Mouse (Mus musculus): ENCODE data around the gene Il27ra. TPM values are rescaled to one million over a fixed set of nuclear protein-coding genes. Genes with fewer than 3 reads are reported as not detected.
A peak's percentile ranks its signal among the peaks of the same experiment; 100 is the strongest.

The Il27ra gene
- total and polyA plus RNA-seq, 2 experiments from 2014 or later, result 2.6 to 3.9 TPM

DNA sequence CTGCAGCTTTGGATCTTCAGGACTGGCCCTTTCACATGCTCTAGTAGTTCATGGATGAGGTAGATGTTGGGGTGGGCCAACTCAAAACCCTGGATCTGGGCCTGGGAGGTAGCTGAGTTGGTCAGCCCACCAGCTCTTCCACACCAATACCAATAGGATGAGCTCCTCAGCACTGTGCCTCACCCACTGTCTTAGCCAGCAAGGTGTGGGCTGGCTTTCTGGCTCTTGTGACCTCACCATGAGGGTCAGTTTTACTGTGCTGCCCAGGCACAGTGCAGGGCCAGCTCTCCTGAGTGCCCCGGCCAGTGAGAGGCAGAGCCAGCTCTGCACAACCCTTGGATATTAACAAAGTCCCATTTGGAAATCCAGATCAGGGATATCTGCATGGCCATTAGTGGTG is 15.4 kb upstream of the Il27ra start:
- H3K9ac ChIP-seq (replicated peaks; ENCODE audit: low read depth, low read length), result no peak overlapping the region
- H3K36me3 ChIP-seq (replicated peaks; ENCODE audit: control insufficient read depth, insufficient read depth, low read length), result no peaks in the 10 kb centered on the region
- ATAC-seq (ENCODE audit: insufficient read depth, low read depth) (no peak), DNase-seq (ENCODE audit: low spot score) (no peak)
- no peaks in the 10 kb centered on the region for H3K9me3 ChIP-seq (replicated peaks; ENCODE audit: control insufficient read depth, low read length)
- no peak overlapping the region for H3K27ac ChIP-seq (ENCODE audit: low read depth)
- no peak overlapping the region for H3K4me2 ChIP-seq (ENCODE audit: low read depth, low read length)
- H3K27me3 ChIP-seq (ENCODE audit: control insufficient read depth, insufficient read depth, low read length), result no peaks in the 10 kb centered on the region
- TF ChIP-seq CTCF (IDR thresholded peaks at IDR 0.05; ENCODE audit: low read depth) (no peak), EP300 (IDR thresholded peaks at IDR 0.05; ENCODE audit: low read depth) (no peak)
- 81% methylated on average over 1 of the region's 1 CpGs for WGBS
- H3K4me3 ChIP-seq (ENCODE audit: low read depth, low read length), result no peak overlapping the region
- no peaks in the 10 kb centered on the region for H3K4me1 ChIP-seq (ENCODE audit: control insufficient read depth, insufficient read depth)

DNA sequence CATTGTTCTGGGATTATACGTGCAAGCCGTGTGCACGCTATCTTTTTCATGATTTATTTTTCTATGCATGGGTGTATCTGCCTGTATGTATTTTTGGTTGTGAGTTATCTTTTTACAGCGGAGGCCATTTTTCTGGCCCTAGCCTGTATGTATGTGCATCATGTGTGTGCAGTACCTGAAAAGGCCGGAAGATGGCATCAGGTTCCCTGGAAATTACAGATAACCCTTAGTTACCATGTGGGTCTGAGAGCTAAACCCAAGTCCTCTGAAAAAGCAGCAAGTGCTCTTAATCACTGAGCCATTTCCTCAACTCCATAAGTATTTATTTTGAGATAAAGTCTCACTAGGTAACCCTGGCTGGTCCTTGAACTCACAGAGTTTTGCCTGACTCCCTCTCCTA is 10.8 kb upstream of the Il27ra start:
- H3K27ac ChIP-seq (ENCODE audit: low read depth), result no peak overlapping the region
- no peaks in the 10 kb centered on the region for H3K36me3 ChIP-seq (replicated peaks; ENCODE audit: control insufficient read depth, insufficient read depth, low read length)
- 85% methylated on average over 5 of the region's 5 CpGs for WGBS
- no peak overlapping the region for H3K9ac ChIP-seq (replicated peaks; ENCODE audit: low read depth, low read length)
- DNase-seq (ENCODE audit: low spot score) (no peak), ATAC-seq (ENCODE audit: insufficient read depth, low read depth) (no peak)
- H3K9me3 ChIP-seq (replicated peaks; ENCODE audit: control insufficient read depth, low read length), result no peaks in the 10 kb centered on the region
- H3K4me3 ChIP-seq (ENCODE audit: low read depth, low read length), result no peak overlapping the region
- no peak for TF ChIP-seq CTCF (IDR thresholded peaks at IDR 0.05; ENCODE audit: low read depth)
- TF ChIP-seq EP300 (IDR thresholded peaks at IDR 0.05; ENCODE audit: low read depth), result no peak
- H3K4me2 ChIP-seq (ENCODE audit: low read depth, low read length), result no peak overlapping the region
- no peaks in the 10 kb centered on the region; the same call in 1 of the 2 replicates for H3K4me1 ChIP-seq (ENCODE audit: control insufficient read depth, insufficient read depth)
- H3K27me3 ChIP-seq (ENCODE audit: control insufficient read depth, insufficient read depth, low read length), result no peaks in the 10 kb centered on the region

DNA sequence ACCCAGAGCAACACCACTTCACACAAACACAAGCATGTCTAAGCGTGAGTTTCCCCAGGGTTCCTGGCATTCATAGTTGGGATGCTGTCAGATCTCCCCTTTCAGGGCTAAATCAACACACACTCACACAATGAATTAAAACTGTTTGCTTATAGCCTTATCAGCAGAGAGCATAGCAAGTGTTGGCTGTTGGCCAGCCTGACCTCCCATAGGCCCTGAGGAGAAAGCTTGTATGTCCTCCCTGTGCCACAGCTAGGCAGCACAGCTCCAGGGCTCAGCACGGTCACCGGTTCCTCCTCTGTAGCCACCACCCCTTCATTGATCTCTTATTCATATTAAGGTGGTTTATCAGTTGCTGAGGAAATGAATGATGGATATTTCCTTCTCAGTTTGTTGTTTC is 10.4 kb upstream of the Il27ra start:
- Histone ChIP-seq H3K9me3 (replicated peaks; ENCODE audit: control insufficient read depth, low read length) (no peaks in the 10 kb centered on the region), H3K9ac (replicated peaks; ENCODE audit: low read depth, low read length) (no peak overlapping the region), H3K4me1 (ENCODE audit: control insufficient read depth, insufficient read depth) (no peaks in the 10 kb centered on the region; the same call in 1 of the 2 replicates), H3K4me3 (ENCODE audit: low read depth, low read length) (no peak overlapping the region), H3K36me3 (replicated peaks; ENCODE audit: control insufficient read depth, insufficient read depth, low read length) (no peaks in the 10 kb centered on the region), H3K4me2 (ENCODE audit: low read depth, low read length) (no peak overlapping the region), H3K27ac (ENCODE audit: low read depth) (no peak overlapping the region), H3K27me3 (ENCODE audit: control insufficient read depth, insufficient read depth, low read length) (no peaks in the 10 kb centered on the region)
- ATAC-seq (ENCODE audit: insufficient read depth, low read depth) (peak; percentile 55), DNase-seq (ENCODE audit: low spot score) (peak; percentile 67)
- TF ChIP-seq CTCF (IDR thresholded peaks at IDR 0.05; ENCODE audit: low read depth) (no peak), EP300 (IDR thresholded peaks at IDR 0.05; ENCODE audit: low read depth) (no peak)
- WGBS, result 17% methylated on average over 3 of the region's 3 CpGs

DNA sequence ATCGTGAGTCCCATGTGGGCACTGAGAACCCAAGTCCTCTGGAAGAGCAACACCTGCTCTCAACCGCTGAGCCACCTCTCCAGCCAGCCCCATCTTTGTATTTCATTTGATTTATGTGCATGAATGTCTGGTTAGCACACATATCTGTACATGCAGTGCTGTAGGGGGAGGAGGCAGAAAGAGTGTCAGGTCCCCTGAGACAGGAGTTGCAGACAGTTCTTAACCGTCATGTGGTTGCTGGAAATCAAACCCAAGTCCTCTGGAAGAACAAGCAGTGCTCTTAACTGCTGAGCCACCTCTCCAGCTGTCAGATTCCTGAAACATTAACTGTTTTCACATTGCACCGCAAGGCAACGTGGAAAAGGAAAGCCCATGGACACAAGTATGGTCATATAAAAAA is 5.8 kb upstream of the Il27ra start:
- Histone ChIP-seq H3K9ac (replicated peaks; ENCODE audit: low read depth, low read length) (no peak overlapping the region), H3K4me3 (ENCODE audit: low read depth, low read length) (no peak overlapping the region), H3K9me3 (replicated peaks; ENCODE audit: control insufficient read depth, low read length) (no peaks in the 10 kb centered on the region), H3K4me2 (ENCODE audit: low read depth, low read length) (no peak overlapping the region), H3K27ac (ENCODE audit: low read depth) (no peak overlapping the region), H3K4me1 (ENCODE audit: control insufficient read depth, insufficient read depth) (no peaks in the 10 kb centered on the region; the same call in 1 of the 2 replicates), H3K27me3 (ENCODE audit: control insufficient read depth, insufficient read depth, low read length) (peaks cover 23% of the 10 kb centered on the region), H3K36me3 (replicated peaks; ENCODE audit: control insufficient read depth, insufficient read depth, low read length) (no peaks in the 10 kb centered on the region)
- TF ChIP-seq EP300 (IDR thresholded peaks at IDR 0.05; ENCODE audit: low read depth) (no peak), CTCF (IDR thresholded peaks at IDR 0.05; ENCODE audit: low read depth) (no peak)
- DNase-seq (ENCODE audit: low spot score) (no peak), ATAC-seq (ENCODE audit: insufficient read depth, low read depth) (no peak)
- WGBS, result 64% methylated on average over 5 of the region's 5 CpGs

DNA sequence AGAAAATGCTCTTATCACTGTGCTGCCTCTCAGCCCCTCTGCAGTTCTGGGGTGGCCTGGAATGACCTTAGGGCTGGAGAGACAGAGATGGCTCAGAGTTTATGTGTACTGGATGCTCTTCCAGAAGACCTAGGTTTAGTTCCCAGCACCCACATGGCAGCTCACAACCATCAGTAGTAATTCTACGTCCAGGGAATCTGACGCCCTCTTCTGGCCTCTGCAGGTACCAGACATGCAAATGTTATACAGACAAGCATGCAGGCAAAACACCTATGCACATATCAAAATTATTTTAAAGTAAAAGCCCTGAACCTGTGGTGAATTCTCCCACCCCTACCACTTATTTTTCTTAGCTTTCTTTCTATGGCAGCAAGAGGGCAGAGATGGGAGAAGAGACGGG is 4.1 kb upstream of the Il27ra start:
- ATAC-seq (ENCODE audit: insufficient read depth, low read depth), result no peak
- Histone ChIP-seq H3K9me3 (replicated peaks; ENCODE audit: control insufficient read depth, low read length) (no peaks in the 10 kb centered on the region), H3K4me2 (ENCODE audit: low read depth, low read length) (no peak overlapping the region), H3K9ac (replicated peaks; ENCODE audit: low read depth, low read length) (no peak overlapping the region), H3K4me1 (ENCODE audit: control insufficient read depth, insufficient read depth) (no peaks in the 10 kb centered on the region), H3K36me3 (replicated peaks; ENCODE audit: control insufficient read depth, insufficient read depth, low read length) (no peaks in the 10 kb centered on the region), H3K27me3 (ENCODE audit: control insufficient read depth, insufficient read depth, low read length) (peaks cover 28% of the 10 kb centered on the region), H3K27ac (ENCODE audit: low read depth) (no peak overlapping the region), H3K4me3 (ENCODE audit: low read depth, low read length) (no peak overlapping the region)
- TF ChIP-seq EP300 (IDR thresholded peaks at IDR 0.05; ENCODE audit: low read depth), result no peak
- no peak for TF ChIP-seq CTCF (IDR thresholded peaks at IDR 0.05; ENCODE audit: low read depth)
- 72% methylated on average over 3 of the region's 3 CpGs for WGBS
- DNase-seq (ENCODE audit: low spot score), result no peak

DNA sequence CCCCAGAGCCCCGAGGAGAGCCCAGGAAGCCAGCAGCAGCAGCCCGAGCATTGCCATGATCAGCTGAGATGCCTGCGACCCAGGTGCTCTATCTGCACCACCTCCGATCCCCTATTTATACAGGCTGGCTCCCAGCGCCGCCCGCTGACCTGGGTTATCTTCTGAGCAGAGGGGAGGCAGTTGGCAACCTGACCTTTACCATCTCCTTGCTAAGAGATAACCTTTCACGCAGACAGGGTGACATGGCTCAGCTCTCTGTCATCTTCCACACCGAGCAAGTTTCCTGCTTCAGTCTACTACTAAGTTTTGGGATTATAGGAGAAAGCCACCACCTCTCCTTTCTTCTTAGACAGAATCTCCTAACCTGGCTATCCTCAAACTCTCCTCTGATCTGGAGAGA is 2.5 kb upstream of the Il27ra start, which contains the start of gene Rln3:
Gene Rln3, minus strand, starts transcription at position 101 of the 400 bp plus-strand sequence.
- no peaks in the 10 kb centered on the region for H3K4me1 ChIP-seq (ENCODE audit: control insufficient read depth, insufficient read depth)
- no peak for ATAC-seq (ENCODE audit: insufficient read depth, low read depth)
- H3K9ac ChIP-seq (replicated peaks; ENCODE audit: low read depth, low read length), result no peak within 1 kb of the TSS
- WGBS, result 12% methylated on average over 9 of the region's 9 CpGs
- no peaks in the 10 kb centered on the region for H3K9me3 ChIP-seq (replicated peaks; ENCODE audit: control insufficient read depth, low read length)
- H3K27ac ChIP-seq (ENCODE audit: low read depth), result no peak within 1 kb of the TSS
- no peak for DNase-seq (ENCODE audit: low spot score)
- TF ChIP-seq EP300 (IDR thresholded peaks at IDR 0.05; ENCODE audit: low read depth) (no peak), CTCF (IDR thresholded peaks at IDR 0.05; ENCODE audit: low read depth) (no peak)
- no peaks in the 10 kb centered on the region for H3K36me3 ChIP-seq (replicated peaks; ENCODE audit: control insufficient read depth, insufficient read depth, low read length)
- H3K4me2 ChIP-seq (ENCODE audit: low read depth, low read length), result peak within 1 kb of the TSS; percentile 5; the same call in 1 of the 2 replicates
- peaks cover 28% of the 10 kb centered on the region for H3K27me3 ChIP-seq (ENCODE audit: control insufficient read depth, insufficient read depth, low read length)
- no peak within 1 kb of the TSS for H3K4me3 ChIP-seq (ENCODE audit: low read depth, low read length)
